Mouse (Mus musculus) retina, postnatal 1 day (tissue): ENCODE measurements around the gene Tada2a.

Experiments
- DNase-seq: peaks from one replicate; pipeline ENCODE4 v3.0.0-alpha.2; 2012

The Tada2a gene

DNA sequence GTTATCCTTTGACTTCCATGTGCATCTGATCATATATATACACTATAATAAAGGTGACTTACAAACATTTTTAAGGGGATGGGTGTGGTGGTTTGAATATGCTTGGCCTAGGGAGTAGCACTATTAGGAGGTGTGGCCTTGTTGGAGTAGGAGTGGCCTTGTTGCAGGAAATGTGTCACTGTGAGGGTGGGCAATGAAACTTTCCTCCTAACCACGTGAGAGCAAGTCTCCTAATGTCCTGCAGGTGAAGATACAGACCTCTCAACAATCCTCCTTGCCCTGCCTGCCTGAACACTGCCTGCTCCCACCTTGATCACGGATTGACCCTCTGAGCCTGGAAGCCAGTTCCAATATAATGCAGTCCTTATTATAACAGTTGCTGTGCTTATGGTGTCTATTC is 22.3 kb downstream of the Tada2a start:
- DNase-seq: no peak

DNA sequence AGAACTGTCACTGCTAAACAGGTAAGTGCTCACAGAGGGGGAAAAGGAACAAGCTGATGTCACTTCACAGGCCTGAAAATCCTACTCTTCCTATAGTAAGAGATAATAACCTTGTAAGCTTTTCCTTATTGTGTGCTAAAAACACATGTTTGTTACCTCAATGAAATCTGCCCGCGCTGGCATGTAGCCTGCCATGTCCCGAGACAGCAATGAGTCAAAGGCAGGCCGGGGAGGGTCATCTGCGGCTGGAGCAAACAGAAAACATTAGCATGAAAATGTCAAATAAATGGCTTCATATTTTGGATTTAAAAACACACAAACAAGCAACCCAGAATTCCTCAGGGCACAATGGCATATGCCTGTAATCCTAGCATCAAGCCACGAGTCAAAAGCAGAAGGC is 25.4 kb downstream of the Tada2a start:
- DNase-seq: no peak

DNA sequence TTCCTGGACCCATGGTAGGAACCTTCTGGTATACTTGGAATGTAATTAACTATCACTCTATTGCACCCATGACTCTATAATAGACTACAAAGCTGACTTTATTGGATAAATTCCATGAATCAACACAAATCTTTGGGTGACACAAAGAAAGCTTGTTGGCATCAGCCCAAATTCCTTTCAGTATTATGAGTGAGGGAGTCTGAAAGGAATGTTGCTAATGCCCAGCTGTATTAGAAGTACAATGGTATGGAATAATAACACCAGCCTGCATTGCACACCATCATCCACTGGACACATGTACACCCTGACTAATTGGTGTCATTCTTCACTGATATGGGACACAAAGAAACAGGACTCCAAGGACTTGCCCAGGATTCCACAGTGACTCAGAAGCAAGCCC is 28.2 kb downstream of the Tada2a start:
- peak; percentile 21 for DNase-seq

DNA sequence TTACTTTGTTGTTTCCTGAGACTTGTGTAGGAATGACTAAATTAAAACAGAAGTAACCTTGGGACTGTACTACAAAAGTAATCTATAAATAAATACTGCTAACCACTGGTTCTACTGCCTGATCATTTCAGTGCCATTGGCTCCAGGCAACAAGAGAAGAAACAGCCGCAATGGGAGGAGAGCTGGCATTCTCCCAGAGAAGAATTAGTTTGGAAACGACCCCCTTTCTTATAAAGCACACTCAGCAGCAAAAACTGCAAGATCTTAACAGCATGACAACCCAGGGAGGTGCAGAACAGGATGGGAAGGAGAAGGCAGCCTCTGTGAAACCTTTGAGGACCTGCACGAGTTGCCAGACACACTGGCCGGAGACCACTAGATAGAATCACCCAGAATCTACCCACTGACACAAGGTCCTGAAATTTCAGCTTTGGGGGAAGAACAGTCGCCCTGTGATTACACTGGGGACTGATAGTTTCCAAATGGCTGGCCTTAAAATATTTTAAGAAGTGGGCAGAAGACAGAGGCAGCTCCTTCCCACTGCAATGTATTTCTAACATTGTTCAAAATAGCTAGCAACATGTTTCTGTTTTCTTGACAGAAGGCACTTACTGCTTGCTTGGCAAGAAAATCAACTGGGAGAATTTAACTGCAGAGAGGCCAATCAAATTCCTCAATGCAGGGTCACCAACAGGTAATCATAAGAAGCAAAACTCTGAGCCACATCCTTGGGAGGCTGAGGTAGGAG is 32.0 kb downstream of the Tada2a start:
- no peak for DNase-seq

DNA sequence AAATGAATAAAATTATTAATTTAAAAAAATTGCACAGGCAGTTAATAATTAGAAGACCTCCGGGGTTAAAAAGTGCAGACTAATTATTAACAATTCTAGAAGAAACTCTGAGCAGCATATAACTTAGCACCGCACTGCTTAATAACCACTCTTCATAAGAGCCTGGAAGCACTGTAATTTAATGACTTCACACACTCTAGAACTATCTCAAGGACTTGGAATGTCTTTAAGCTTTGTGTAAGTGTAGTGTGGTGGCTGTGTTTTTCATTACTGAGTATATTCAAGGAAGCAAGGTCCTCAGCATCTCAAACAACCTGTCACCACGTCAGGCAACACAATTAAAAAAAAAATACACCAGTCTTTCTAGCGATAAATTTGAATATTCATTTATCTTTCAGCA is 34.3 kb downstream of the Tada2a start:
- DNase-seq: no peak

DNA sequence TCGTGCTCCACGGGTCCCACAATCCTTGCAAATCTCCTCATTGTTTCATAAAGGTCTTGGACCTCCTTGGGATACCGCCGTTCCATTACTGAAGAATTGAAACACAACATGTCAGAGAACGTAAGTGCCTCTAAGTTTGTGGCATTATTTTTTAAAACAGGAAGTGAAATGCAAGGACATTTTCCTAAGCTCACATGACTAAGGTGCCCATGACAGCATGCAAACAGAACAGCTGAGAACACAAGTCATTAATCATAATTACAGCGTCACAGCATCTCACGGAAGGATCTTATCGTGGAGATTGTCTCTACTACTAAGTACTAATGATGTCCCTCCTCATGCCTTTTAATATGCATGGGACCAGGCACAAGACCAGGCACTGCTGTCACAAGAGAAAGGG is 38.8 kb downstream of the Tada2a start:
- no peak for DNase-seq

DNA sequence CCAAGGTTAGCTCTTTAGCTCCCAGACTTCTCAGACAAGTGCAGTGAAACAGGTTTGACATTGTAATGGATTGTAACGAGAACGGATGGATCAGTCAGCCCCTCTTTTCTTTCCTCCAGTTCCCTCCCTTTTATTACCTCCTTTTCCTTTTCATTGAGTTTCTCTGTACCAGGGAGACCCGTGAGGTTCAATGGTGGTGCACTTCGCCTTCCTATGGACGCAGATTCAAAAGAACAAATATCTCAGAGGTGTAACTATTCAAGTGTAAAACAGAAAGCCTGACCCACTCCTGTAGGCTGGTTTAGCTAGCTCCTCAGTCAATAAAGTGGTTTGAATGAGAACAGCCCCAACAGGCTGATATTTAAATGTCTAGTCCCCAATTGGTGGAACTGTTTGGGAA is 47.5 kb downstream of the Tada2a start:
- no peak for DNase-seq

DNA sequence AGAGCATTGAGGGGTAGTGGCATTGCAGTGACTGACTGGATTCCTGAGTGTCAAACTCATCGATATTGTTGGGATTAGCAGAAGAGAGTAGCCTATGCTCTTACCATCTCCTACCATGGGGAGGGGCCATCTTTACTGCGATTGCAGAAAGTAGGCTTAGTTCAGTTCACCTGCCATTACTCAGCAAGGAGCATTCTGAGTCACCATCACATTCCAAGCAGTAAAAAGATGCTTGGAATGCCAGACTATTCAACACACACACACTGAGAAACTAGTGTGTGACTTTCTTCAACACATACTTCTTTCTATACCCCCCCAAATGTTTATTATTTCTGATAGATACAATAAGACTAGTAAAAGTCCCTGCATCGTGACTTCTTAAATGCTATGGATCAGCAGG is 49.1 kb downstream of the Tada2a start:
- no peak for DNase-seq

DNA sequence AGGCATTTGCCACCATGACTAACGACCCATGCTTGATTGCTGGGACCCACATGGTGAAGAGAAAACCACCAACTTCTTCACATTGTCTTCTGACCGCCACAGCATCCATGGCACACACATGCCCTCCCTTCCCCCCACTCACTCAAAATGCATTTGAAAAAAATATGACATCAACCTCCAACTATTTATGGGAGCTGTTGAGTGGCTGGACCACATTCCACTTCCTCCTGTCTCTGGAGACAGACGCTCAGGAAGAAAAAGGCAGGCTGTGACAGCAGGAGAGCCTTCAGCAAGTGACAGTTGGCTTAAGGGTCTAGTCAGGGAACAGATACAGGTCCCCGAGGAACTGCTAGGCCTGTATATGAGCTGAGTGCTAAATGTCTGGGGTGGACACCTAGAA is 49.5 kb downstream of the Tada2a start:
- DNase-seq: no peak

DNA sequence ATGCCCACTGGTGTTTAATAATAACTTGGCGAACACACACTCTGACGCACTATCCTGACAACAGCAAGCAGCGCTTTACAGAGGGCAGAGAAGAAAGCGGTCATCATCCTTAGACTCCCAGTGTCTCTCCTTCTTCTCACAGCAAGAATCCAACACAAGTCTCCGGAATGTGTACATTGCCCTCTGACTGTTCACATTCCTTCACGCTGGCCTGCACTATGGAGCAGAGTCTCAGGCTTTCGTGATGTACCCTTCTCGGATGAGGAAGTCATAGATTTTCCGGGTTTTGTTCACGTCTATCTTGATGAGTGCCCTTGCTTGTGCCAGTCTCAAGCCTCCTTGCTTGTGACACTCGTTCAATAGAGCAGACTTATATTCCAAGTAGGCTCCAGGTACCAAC is 50.0 kb downstream of the Tada2a start:
- DNase-seq: no peak

DNA sequence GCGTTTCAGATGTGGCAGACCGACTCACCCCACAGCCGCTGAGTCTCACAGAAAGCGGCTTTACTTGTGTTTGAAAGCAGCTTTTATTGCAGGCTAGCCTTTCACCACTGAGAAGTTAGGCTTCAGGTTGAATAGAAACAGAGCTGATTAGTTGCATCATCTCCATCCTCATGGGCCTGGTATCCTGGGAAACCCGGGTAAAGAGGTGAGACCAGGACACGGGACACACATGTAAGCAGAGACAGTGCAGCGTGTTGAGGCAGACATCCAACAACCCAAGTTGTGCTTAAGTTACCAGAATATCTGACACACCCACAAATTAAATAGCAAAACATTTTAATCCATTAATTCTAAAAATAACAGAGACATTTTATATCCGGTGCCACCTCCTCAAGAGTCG is 50.8 kb downstream of the Tada2a start:
- DNase-seq: no peak

DNA sequence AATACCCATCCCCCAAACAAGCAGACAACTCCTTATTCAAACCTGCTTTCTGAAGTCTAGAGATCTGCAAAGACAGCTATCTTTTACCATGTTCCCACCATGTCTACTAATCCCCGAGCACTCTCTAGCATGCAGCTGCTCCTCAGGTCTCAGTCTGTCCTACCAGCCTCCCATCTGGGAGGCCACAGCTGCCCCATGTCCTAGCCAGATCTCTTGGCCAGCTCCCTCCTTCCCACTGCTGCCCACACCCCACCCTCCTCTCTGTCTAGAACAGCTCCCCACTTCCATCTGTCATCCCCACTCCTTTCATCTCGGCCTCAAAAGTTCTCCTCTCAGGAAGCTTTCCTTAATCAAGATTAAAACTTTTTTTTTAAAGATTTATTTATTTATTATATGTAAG is 52.4 kb downstream of the Tada2a start:
- no peak for DNase-seq

DNA sequence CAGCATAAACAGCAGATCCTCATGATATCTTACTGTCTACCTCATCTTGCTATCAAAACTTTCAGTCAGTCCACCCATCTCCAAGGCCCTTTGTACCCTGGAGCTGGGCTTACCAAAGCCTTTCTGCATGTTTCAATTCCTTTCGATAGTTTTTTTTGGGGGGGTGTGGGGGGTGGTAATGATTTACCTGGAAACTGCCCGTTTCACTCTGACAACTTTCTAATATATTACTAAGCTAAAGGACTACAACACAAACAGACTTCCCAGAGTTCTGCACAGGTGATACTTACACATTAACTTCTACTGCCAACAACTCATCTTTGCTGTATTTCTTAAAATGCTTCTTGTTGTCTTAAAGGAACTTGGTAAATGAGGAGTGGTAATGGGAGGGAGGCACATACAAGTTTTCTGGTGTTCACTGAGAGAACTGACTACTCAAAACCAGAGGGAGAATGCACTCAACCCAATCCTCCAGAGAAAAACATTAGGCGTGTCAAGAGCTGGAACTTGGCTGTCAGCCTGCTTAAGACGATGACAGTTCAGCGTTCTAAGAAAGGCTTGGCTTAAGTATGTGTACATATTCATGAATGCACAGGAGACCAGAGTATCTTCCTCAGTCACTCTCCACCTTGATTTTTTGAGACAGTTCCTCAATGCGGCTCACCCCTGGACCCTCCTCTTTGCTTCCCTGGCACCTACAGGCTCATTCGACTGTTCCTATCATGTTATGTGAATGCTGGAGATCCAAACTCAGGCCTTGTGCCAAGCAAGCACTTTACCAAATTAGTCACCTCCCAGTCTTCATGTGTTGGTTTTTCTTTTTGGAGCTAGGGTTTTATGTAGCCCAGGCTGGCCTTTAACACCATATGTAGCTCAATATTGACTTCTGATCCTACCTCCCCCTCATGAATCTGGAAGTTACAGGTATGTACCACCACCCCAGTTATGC is 55.3 kb downstream of the Tada2a start:
- DNase-seq: no peak

DNA sequence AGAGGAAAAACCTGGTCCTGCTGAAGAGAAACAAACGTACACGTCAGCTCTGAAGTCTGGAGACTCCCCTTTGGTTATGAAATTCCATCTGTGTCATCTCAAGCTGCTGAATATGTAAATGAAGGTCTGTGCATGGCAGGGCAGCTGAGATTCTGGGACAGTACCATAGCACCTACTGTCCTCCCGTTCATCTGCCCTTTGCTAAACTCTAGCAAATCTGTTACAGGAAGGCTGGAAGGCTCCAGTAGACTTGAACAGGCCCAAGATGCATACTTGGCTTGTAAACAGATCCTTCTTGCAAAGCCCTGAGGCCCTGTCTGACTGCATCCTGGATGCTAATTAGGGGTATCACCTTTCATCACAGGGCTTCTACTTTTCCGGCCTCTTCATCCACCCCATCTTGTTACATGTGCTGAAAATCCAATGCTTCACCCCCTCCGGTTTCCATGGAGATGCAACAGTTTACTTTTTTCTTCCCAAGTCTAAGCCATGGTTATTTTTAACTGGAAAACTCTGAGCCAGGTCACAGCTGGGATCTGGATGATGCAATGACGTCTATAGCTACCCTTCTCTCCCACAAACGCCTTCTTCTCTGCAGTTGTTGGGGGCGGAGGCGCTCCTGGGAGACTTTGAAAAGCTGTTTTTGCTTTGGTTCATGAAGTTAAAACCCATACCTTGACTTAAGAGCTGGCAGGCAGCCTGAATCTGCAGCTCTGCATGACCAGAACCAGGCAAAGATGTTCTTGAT is 56.3 kb downstream of the Tada2a start:
- DNase-seq: no peak

DNA sequence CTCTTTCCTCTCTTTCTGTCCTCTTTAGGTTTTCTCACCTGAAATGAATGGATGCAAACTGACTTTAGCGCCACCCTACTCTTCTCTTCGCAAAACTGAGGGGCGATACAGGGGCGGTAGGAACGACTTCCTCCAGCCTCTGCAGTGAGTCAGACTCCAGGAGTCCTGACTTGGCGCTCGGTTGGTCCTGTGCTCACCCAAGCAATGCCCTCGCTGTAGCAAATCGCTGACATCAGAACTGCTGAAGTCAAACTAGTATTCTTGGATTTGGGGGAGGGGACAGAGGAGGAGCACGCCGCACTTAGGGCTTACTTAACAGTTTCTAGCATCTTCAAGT is 60.4 kb downstream of the Tada2a start, which contains the start of gene Dusp14:
TSS of gene Dusp14 (minus strand) at position 228 of the 337 bp plus-strand sequence.
- no peak for DNase-seq

DNA sequence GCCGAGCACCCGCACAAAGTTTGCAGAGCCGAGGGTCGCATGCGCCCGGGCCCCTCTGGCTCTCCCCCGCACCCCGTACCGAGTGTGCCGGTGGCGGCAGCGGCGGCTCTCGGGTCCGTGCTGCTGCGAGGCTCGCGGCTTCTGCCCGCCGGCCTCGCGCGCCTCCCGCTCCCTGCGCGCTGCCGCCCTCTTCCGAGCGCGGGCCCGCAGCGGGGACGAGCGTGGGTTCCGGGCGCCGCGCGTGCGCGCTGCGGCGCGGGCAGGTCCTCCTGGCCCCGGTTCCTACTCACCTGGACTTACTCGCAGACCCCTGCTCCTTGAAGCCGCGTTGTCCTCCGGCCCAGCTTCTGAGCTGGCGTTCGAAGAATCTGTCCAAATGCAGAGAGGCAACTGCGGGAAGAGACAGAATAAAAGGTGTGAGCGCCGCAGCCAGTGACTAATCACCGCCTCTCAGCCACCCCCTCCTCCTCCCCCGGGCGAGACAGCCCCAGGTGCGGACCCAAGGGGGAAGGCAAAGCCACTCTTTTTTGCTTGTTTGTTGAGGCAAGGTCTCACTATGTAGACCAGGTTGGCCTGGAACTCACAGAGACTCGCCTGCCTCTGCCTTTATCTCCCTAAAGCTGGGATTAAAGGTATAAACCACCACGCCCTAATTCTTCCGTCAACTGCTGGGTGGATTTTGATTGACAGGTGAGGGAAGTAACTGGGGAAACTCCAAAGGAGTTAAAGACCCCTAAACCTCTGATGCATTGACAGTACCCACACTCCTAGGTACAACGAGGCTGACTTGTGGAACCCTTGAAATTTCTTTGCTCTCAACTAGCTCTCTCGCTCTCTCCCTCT is 61.0 kb downstream of the Tada2a start:
- DNase-seq: peak; percentile 77

DNA sequence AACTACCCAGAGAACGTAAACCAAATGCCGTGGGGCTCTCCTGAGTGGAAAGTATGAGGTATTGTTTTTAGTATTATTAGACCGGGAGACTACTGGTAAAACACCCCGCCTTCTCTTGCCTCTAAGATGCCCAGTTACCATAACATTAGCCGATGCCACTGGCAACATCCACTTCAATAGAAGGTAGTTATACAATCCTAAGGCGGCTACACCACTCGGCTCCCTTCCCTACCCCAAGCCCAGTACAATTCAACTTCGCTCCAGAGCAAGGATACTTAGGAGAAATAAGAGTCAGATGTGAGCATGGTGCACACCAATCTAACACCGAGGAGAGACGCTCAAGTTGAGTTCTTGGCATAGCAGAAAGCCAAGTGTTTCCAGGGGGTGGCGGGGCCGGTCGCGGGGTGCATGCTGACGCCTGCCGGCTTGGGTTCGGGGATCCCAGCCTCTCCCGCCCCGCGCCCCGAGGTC is 61.6 kb downstream of the Tada2a start:
- no peak for DNase-seq

DNA sequence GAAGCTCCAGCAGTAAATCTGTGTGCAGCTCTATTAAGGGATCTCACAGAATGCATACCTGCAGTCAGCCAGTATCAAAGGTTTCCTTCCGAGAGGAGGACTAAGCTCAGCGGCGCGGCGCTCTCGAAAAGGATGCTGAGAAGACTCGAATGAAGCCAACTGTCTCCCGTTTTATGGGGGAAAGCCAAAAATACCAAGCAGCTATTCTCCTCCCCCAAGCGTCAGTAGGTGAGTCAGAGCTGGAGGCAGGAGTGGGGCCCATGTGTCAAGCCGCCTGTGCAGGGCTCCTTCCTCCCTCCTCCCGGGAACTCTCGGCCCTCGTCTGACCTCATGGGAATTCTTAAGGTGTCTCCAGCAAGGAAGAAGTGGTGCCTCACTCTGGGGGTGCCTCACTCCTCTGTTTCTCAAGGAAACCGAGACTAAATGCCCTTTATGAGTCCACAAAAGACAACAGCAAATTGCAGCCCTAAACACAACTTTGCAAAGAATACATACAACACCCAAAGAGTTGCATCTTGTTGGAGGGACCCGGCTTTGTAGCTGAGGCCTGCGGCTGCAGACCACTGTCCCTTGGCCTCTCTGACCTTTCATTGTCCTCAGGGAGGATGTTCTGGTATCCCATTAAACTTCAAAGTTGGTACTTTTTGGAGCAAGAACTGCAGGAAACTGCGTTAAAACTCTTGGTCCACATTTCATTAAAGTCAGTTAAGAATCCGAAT is 62.3 kb downstream of the Tada2a start:
- DNase-seq: peak; percentile 31

DNA sequence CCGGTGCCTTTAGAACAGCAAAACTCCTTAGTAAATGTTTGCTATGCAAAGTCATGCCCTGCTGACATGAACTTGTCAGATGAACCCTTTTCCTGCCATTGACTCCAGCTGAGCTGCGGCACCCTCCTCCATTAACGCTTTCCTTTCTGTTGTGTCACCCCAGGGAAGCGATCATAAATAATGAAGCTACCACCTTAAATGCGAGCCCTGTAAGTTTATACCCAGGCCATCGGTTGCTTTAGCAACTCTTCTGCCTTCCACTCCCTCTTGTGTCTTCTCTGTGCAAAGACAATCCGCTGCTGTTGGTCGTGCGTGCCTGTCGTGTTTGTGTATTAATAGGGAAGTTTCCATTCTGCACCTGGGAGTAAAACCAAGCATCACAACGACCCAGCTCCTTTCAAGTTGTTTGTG is 63.3 kb downstream of the Tada2a start:
- peak; percentile 50 for DNase-seq

DNA sequence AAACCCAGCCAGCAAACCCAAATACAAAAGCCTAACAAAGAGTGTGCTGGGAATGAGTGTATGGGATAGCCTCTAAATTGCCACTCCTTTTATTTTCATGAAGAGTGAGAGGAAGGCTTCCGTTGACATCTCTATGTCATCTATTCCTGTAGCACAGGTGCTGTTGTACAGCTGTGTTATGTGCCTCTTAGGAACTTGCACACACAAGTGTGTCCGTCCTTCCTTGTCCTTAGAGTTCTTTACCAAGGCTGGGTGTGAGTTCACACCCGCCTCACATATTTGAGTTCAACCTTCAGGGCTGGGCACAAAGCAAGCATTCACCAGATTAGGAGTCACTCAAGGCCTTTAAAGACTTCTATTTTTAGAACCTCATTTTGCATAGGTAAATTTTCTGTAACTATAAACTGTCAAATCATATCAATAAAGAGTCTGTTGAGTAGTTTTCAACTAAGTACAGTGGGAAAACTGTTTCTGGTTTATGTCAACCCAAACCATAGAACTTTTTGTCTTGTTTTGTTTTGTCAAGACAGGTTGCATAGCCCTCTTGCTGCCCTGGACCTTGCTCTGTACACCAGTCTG is 65.7 kb downstream of the Tada2a start:
- DNase-seq: no peak

DNA sequence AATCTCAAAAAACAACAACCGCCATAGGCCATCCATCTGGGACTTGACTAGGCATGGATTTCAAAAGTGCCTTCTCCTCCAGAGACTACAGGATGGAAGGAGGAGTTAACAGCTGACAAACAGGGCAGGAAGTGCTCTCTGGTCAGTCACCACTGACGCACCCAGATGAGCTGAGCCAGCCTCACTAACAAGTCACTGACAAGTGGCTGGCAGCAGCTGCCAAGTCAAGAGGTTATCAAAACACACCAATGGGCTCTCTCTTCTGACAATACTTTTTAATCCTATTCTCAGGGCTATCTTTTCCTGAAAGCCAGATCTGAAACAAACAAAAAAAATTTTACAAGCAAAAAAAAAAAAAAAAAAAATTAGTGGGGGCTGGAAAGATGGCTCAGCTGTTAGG is 66.6 kb downstream of the Tada2a start:
- DNase-seq: no peak
